26 mouse cellular contexts compared by ENCODE assay signal in the genomic region with DNA sequence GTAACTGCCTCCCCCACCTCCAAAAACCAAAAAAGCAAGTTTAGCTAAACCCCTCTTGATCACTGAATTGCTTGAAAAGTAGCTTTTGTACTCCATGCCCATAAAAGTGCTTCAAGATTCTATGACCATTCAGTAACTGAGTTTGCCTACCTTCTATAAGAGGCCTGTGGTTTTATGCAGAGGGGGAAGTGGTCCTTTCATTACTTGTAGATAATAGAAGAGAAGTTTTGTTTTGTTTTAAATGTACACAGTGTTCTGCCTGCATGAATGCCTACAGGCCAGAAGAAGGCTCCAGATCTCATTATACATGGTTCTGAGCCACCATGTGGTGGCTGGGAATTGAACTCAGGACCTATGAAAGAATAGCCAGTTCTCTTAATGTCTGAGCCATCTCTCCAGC. TPM values are rescaled to one million over a fixed set of nuclear protein-coding genes. Genes with fewer than 3 reads are reported as not detected.
DNase-seq lines count a peak whose midpoint lies in the region; ATAC-seq and TF ChIP-seq lines count a peak whose summit lies in the region.
"Had no signal": no experiment of that assay in that cellular context is flagged by ENCODE, and none has a peak within 500 bp of the region (broad histone marks: within the 10 kb centered on the region; RNA-seq: fewer than 3 reads in every experiment).

No protein-coding gene starts in this region.

- no peak for TF ChIP-seq RAD21 in MEL (IDR thresholded peaks at IDR 0.05; ENCODE audit: low read depth, low read length)

- H3K9ac ChIP-seq in lung, postnatal 0 days (replicated peaks; ENCODE audit: low read depth): no peak overlapping the region
- no peak overlapping the region for H3K9ac ChIP-seq in MEL (ENCODE audit: control insufficient read depth, low read depth, low read length, poor library complexity, severe bottlenecking)
- H3K9ac ChIP-seq in midbrain, embryonic 13.5 days (replicated peaks): no peak overlapping the region

- H3K27ac ChIP-seq in lung, postnatal 0 days (ENCODE audit: low read length): no peak overlapping the region
- H3K27ac ChIP-seq in MEL (ENCODE audit: control insufficient read depth, low read depth, low read length): no peak overlapping the region
- no peak overlapping the region for H3K27ac ChIP-seq in midbrain, embryonic 13.5 days

- no peaks in the 10 kb centered on the region for H3K36me3 ChIP-seq in lung, postnatal 0 days (ENCODE audit: insufficient read depth, low read length)
- H3K36me3 ChIP-seq in MEL (ENCODE audit: control insufficient read depth in 1 of 2, insufficient read depth in 2 of 2, low read length in 2 of 2): peaks cover 2 to 26% of the 10 kb centered on the region in 2 experiments; a peak in 3 of 4 replicates
- H3K36me3 ChIP-seq in midbrain, embryonic 13.5 days: no peaks in the 10 kb centered on the region

- no peak for TF ChIP-seq POLR2A in MEL (IDR thresholded peaks at IDR 0.05; ENCODE audit: control insufficient read depth in 1 of 2, insufficient read depth in 1 of 2, low read depth in 1 of 2, low read length in 2 of 2, poor library complexity in 1 of 2)

- DNase-seq in lung, postnatal 0 days (ENCODE audit: low spot score): peak; percentile 62
- no peak for DNase-seq in lung, postnatal 25 days (ENCODE audit: low spot score)
- DNase-seq in A20 (ENCODE audit: low read depth, low spot score) (peak; percentile 59), MEL (ENCODE audit: low read depth, low spot score) (peak; percentile 57), MEL-GATA-1-ER (ENCODE audit: extremely low read depth, low read depth) (peak; percentile 40)
- no peak for DNase-seq in thymus, postnatal 10 days (ENCODE audit: low spot score in 2 of 2)
- DNase-seq: adrenal gland, adult 2 months; adrenal gland, adult 8-10 months; adrenal gland, postnatal 10 days; adrenal gland, postnatal 14 days; adrenal gland, postnatal 25 days; adrenal gland, postnatal 36 days; B cell, adult 2 months; cerebellum, adult 11 months; cerebellum, adult 11-12 months; cerebellum, adult 18-20 months; cerebellum, adult 2 months; cerebellum, adult 8-10 months; cerebellum, adult 9-10 months had no signal

- no peak overlapping the region for H3K4me2 ChIP-seq in lung, postnatal 0 days (replicated peaks; ENCODE audit: low read depth, low read length)
- H3K4me2 ChIP-seq in midbrain, embryonic 13.5 days (replicated peaks): no peak overlapping the region

- H3K9me3 ChIP-seq in lung, postnatal 0 days (ENCODE audit: low read length): no peaks in the 10 kb centered on the region
- H3K9me3 ChIP-seq in MEL (replicated peaks; ENCODE audit: insufficient read depth, low read length): no peaks in the 10 kb centered on the region
- H3K9me3 ChIP-seq in midbrain, embryonic 13.5 days: no peaks in the 10 kb centered on the region
- H3K9me3 ChIP-seq: G1E had no signal

- peak; percentile 26; the same call in 1 of the 2 replicates for TF ChIP-seq EP300 in lung, postnatal 0 days (IDR thresholded peaks at IDR 0.05)
- peak in 1 of 2 experiments; percentile 39; a peak in 1 of 4 replicates for TF ChIP-seq EP300 in MEL (IDR thresholded peaks at IDR 0.05; ENCODE audit: low read depth in 1 of 2, low read length in 2 of 2)

- no peak overlapping the region for H3K4me3 ChIP-seq in lung, postnatal 0 days (ENCODE audit: low read depth, low read length)
- H3K4me3 ChIP-seq in MEL (ENCODE audit: control insufficient read depth in 1 of 2, insufficient read depth in 1 of 2, low read depth in 2 of 2, low read length in 2 of 2): no peak overlapping the region
- H3K4me3 ChIP-seq in midbrain, embryonic 13.5 days (replicated peaks): no peak overlapping the region

- no peaks in the 10 kb centered on the region for H3K27me3 ChIP-seq in lung, postnatal 0 days (replicated peaks; ENCODE audit: insufficient read depth, low read length)
- no peaks in the 10 kb centered on the region for H3K27me3 ChIP-seq in MEL (ENCODE audit: control insufficient read depth in 1 of 2, insufficient read depth in 2 of 2, low read length in 2 of 2)
- H3K27me3 ChIP-seq in midbrain, embryonic 13.5 days: no peaks in the 10 kb centered on the region
- H3K27me3 ChIP-seq: CH12.LX, Patski had no signal

- peaks cover 5% of the 10 kb centered on the region; the same call in 1 of the 2 replicates for H3K4me1 ChIP-seq in lung, postnatal 0 days (ENCODE audit: insufficient read depth, low read depth, low read length)
- H3K4me1 ChIP-seq in MEL (ENCODE audit: control insufficient read depth in 1 of 2, insufficient read depth in 2 of 2, low read length in 2 of 2): peaks cover 15 to 17% of the 10 kb centered on the region in 2 experiments
- peaks cover 21% of the 10 kb centered on the region for H3K4me1 ChIP-seq in midbrain, embryonic 13.5 days (replicated peaks)

- TF ChIP-seq CTCF in lung, postnatal 0 days (IDR thresholded peaks at IDR 0.05): no peak
- TF ChIP-seq CTCF in MEL (IDR thresholded peaks at IDR 0.05 in 2 of 3, conservative IDR thresholded peaks at IDR 0.05 in 1 of 3; ENCODE audit: control insufficient read depth in 1 of 3, insufficient read depth in 1 of 3, low read depth in 2 of 3, low read length in 3 of 3, poor library complexity in 1 of 3, severe bottlenecking in 1 of 3): no peak

- no peak for ATAC-seq in lung, postnatal 0 days
- no peak for ATAC-seq in cerebellum, adult (ENCODE audit: insufficient number of reproducible peaks, low FRiP score, low TSS enrichment)
- ATAC-seq in midbrain, embryonic 13.5 days: no peak
- ATAC-seq: activated CD4-positive, CD25-positive, alpha-beta regulatory T cell, adult 4 months; CD4-positive, CD25-positive, alpha-beta regulatory T cell, adult 4 months; Patski had no signal

- H3K79me2 ChIP-seq in MEL (ENCODE audit: control insufficient read depth, insufficient read depth, low read length, poor library complexity): peaks cover 14% of the 10 kb centered on the region

TF ChIP-seq in MEL, 35 proteins besides CTCF, POLR2A, EP300 and RAD21:
- no peak for TF ChIP-seq USF1 (IDR thresholded peaks at IDR 0.05; ENCODE audit: low read depth, low read length)
- TF ChIP-seq POLR2AphosphoS2 (IDR thresholded peaks at IDR 0.05; ENCODE audit: low read length): no peak
- peak; percentile 31; the same call in 1 of the 2 replicates for TF ChIP-seq SIN3A (IDR thresholded peaks at IDR 0.05; ENCODE audit: low read length)
- TF ChIP-seq USF2 (IDR thresholded peaks at IDR 0.05; ENCODE audit: borderline replicate concordance in 1 of 2, insufficient read depth in 1 of 2, low read depth in 1 of 2, low read length in 2 of 2): no peak
- no peak for TF ChIP-seq JUND (IDR thresholded peaks at IDR 0.05; ENCODE audit: low read depth, low read length)
- 0 out of 2 replicates have a peak, but pooled peaks have one; percentile 25 for TF ChIP-seq MYC (IDR thresholded peaks at IDR 0.05; ENCODE audit: low read depth, low read length)
- TF ChIP-seq POLR2AphosphoS5 (IDR thresholded peaks at IDR 0.05; ENCODE audit: borderline replicate concordance, low read depth, low read length): no peak
- TF ChIP-seq RCOR1 (IDR thresholded peaks at IDR 0.05; ENCODE audit: low read depth, low read length): no peak
- 0 out of 2 replicates have a peak, but pooled peaks have one; percentile 11 for TF ChIP-seq GATA1 (IDR thresholded peaks at IDR 0.05; ENCODE audit: low read depth, low read length)
- no peak for TF ChIP-seq ELF1 (IDR thresholded peaks at IDR 0.05; ENCODE audit: low read depth, low read length)
- TF ChIP-seq MAZ (IDR thresholded peaks at IDR 0.05; ENCODE audit: low read depth, low read length): no peak
TF ChIP-seq in MEL: peak in this region for 3.

RNA-seq across cellular contexts. Expression of a gene that starts 3.2 kb away (rescaled TPM):
- 103 and 105 TPM in 2 replicates for polyA plus RNA-seq in lung, postnatal 0 days (2015; fragmentation: Nextera tagmentation; extraction: Ambion mirVana)
- total RNA-seq in MEL (2012; rRNA removed): 60.4 and 70.6 TPM in 2 replicates
- polyA plus RNA-seq in MEL (2012; ENCODE audit: insufficient read depth in 1 of 2, insufficient read length in 2 of 2, low read depth in 1 of 2, low replicate concordance in 2 of 2, missing spikeins in 1 of 2): 10 to 100 TPM in 1 of 2 experiments, not detected in 1; 71.1 TPM
- 160 and 167 TPM in 2 replicates for polyA plus RNA-seq in midbrain, embryonic 13.5 days (2015; fragmentation: Nextera tagmentation; extraction: Ambion mirVana)

RNA-seq across cellular contexts. Expression of a gene that starts 3.3 kb away (rescaled TPM):
- 523 and 558 TPM in 2 replicates for polyA plus RNA-seq in lung, postnatal 0 days (2015; fragmentation: Nextera tagmentation; extraction: Ambion mirVana)
- 45.2 and 48.9 TPM in 2 replicates for total RNA-seq in MEL (2012; rRNA removed)
- polyA plus RNA-seq in MEL (2012; ENCODE audit: insufficient read depth in 1 of 2, insufficient read length in 2 of 2, low read depth in 1 of 2, low replicate concordance in 2 of 2, missing spikeins in 1 of 2): 10 to 100 TPM in 1 of 2 experiments, not detected in 1; 63.1 TPM
- polyA plus RNA-seq in midbrain, embryonic 13.5 days (2015; fragmentation: Nextera tagmentation; extraction: Ambion mirVana): 78.8 and 87.8 TPM in 2 replicates

Comparison
In these comparisons a context has a peak if more than half of its experiments do, and no peak if none do; other contexts are left out.
1. DNase-seq: peak in lung, postnatal 0 days (single experiment), A20 (single experiment), MEL (single experiment) and MEL-GATA-1-ER (single experiment); none in lung, postnatal 25 days (single experiment) and thymus, postnatal 10 days (0 of 2).